Mouse (Mus musculus) T-helper 2 cell (primary cell): ENCODE measurements around the gene Srgap3.

Source experiments
- in situ Hi-C: fragments of 300-600 bp; cut with MboI, MseI; formaldehyde crosslinking; loops from one replicate; pipeline ENCODE4 v1.15.1; 2025; ENCODE audit warnings: high pct_unique_total_duplicates

The Srgap3 gene

DNA sequence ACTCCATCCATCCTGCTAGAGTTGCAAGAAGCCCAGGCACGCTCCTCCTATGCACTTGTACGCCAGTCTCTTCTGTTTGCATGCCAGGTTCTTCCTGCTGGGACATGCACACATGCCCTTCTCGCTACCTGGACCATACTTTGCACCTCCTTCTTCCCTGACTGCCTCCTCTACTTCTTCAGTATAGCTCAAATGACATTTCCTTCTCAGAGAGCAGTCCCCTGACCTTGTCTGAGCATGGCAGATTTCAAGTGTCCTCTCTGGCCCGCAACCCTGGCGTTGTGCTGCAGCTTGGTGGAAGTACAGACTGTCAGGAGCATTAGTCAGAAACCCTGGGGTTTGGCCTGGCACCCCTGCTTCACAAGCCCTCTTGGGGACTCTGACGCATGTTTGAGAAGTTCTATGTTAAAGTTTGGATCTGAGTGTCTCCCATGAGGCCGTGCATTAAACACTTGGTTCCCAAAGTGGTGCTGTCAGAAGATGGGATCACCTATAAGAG lies 128.6 kb downstream of the Srgap3 start:
- in situ Hi-C loops, result no loop called here

DNA sequence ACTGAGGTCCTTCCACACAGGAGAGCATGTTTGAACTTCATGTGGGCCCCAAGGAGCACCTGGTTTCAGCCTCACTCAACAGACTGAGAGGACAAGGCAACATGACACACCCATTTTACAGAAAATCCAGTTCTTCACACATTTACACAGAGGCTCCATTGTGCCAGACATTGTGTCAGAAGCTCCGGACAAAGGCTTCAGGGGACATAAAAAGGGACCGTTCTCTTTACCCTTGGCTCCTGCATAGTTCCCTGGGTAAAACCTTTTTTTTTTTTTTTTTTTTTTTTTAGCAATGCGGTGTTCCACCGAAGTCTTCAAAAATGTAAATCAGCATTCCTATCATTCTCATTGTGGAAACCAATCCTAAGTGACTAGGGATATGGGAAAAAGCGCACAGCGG lies 131.5 kb downstream of the Srgap3 start:
- in situ Hi-C loops, result no loop called here

DNA sequence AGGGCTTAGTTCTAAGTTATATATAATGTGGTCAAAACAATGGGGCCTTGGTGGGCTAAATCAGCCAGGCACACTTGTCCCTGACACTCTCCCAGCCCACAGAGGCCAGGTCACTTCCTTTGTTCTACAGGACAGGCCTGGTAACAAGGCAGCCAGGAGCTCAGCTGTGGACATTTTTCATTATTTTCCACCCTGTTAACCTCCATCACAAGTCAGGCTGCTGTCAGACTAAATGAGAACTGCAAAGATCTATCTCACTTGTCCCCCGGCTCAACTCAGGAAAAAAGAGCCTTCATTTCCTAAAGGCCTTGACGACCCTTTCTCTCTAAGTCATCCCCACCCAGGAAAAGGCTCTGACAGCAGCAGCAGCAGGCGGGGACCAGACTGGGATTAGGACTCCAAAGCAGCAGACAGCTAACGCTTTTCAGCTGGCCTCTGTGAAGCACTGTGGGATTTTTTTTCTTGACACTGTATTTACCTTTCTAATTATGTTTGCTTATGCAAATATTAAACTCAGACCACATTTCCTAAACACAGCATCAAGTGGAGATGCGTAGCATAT lies 132.5 kb downstream of the Srgap3 start:
- in situ Hi-C loops, result no loop called here

DNA sequence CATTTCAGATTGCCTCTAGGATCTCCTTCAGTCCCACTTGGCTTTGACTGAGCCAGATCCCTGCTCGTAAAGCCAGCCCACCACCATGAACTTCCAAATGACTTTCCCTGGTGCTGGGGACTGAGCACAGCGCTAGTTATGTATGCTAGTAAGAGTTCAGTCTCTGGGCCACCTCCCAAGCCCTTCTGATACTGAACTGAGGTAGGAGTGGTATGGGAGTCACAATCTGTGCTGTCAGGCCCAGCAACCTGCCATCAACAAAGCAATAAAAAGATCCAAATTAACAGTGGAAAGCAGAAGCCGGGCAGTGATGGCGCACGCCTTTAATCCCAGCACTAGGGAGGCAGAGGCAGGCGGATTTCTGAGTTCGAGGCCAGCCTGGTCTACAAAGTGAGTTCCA lies 134.2 kb downstream of the Srgap3 start:
- in situ Hi-C loops, result no loop called here

DNA sequence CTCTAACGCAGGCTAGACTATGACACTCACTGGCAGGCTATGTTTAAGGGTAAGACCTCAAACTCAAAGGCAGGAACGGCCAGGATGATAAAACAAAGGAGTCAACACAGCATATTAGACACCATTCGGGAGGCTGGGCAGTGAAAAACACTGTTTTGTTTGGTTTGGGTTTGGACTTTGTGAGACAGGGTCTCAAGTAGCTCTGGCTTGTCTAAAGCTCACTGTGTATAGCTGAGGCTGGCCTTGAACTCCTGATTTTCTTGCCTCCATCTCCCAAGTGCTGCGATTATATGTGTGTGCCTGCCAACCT lies 136.6 kb downstream of the Srgap3 start:
- in situ Hi-C loops, result no loop called here

DNA sequence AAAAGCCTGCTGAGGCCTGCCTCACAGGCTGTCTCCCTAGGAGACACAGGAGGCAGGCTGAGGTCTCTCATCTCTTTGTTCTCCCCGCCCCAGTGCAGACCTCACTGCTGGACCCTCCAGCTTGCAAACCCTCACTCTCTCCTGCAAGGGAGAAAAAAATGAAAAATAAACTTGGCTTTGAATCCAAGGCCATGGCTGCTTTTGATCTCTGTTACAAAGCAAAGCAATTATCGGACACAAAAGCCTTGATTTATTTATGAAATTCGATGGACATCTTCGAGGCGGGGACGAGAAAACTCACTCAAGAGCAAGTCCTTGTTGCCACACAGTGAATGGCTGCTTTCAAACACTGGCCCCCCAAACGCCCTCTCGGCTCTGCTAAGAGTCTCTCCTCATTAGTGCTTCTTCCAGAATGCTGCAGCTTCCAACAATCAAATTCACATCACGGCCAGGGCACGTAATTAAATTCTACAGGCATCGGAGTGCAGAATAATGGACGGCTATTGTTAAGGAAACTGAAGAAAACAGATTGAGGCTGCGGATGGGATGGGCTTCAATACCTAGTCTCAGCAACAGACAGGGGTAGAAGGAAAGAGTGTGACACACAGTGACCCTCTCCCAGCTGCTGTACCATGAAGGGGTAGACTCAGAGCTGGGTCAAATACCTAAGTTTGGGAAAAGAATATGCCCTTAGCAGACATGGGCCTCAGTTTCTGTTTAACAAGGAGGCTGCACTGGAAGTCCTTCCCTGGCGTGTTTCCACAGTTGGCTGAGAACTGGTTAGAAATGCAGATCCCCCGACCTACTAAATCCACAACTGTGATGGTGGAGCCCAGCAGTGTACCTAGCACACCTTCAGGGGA lies 137.2 kb downstream of the Srgap3 start:
- in situ Hi-C loops, result no loop called here

DNA sequence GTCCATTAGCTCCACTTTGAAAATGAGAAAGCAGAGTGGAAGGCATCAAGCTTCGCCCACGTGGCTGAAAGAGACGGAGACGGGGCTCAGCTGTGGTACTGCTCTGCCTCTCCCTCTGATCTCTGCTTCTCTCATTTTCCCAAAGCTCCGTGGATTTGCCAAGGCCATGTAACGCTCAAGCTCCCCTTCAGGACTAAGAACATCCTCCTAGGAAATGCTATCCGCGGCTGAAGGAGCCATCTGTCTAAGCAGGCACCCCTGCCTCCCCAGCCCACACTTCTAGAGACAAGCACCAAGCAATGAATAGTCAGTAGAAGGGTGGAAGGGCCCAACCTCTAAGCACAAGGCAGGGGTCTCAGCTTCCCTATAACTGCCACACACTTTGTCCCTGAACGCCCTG lies 138.3 kb downstream of the Srgap3 start:
- in situ Hi-C loops, result no loop called here

DNA sequence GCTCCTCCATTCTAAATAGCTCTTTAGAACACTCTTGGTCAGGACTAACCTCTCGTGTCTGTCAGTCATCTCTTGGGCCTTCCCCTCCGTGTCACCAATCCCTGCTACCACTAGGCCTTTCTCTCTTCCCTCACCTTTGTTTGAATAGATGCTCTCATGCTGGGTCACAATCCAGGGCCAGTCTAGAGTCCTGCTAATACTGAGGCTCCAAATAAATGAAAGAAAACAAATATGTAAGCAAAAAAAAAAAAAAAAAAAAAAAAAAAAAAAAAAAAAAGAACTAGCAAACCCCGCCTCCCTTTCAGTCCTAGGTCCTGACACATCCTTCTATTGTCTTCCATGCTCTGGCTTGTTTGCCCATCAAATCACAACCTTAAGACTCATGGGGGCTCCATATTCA lies 145.1 kb downstream of the Srgap3 start:
- in situ Hi-C loops, result no loop called here

DNA sequence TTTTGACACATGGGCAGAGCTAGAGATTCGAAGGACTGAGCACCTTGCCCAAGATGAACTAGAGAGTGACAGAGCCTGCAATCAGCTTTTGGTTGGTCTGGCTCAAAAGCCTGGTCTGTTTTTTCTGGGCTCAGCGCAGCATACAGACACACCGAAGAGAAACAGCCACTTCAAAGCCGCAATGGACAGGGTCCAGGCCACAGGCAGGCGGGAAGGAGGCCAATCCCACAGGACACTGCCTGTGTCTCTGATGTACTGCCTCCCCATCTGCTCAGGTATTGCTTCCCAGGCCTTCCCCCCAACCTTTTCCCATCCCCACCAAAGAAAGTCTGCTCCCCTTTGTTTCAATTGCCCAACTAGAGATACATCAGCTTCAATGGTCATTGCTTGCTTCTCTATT lies 148.7 kb downstream of the Srgap3 start:
- in situ Hi-C loops, result no loop called here

DNA sequence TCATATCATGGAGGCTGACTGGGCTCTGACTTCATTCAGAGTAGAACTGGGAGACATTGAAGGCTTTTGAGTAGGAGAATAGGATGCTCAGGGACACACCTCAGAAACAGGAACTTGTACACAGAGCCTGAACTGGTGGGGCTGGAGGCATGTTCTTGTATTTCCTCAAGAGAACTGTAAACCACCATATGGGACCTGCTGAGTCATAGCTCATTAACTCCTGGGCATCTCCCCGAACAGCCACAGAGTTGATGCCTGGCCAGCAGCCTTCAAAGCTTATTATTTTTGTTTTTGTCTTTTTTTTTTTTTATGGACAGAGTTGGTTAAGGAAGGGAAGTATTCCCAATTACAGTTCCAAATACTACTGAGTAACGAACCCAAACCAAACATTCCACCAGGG lies 150.5 kb downstream of the Srgap3 start:
- in situ Hi-C loops, result no loop called here

DNA sequence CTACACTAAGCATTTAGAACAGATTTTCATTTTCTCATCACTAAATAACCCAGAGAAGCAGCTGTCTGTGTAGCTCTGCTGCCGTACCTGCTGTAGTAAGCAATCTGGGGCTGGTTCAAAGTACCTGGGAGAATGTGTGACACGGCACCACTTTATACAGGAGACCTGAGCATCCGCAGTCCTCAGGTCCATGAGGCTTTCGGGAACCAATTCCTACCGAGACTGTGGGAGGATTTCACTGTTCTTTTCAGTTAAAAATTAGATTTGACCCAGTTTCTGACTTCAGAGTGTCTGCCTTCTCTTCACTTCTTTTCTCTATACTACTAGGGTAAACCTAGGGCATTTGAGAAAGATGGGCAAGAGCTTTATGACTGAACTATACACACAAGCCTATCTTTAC lies 153.2 kb downstream of the Srgap3 start:
- in situ Hi-C loops, result no loop called here

DNA sequence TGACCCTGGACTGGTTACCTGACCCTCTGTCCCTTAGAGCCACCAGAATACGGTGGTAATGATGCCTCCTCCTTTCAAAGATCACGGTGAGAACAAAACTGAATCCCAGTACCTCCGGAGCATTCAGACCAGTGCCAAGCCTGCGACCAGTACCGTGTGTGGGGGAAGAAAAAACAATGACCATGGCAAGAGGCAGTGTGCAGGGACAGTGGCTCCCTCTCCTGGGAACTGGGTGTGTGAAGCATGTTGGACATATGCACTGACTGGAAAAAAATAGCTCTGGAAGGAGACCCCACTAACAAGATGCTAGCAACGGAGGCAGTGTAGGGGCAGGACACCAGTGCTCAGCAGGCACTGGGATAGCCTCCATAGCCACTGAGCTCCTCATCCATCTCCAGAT lies 157.2 kb downstream of the Srgap3 start:
- in situ Hi-C loops, result loop anchor here (10.0 kb wide), 1 partner anchor 205 kb away; no protein-coding TSS in a partner anchor

DNA sequence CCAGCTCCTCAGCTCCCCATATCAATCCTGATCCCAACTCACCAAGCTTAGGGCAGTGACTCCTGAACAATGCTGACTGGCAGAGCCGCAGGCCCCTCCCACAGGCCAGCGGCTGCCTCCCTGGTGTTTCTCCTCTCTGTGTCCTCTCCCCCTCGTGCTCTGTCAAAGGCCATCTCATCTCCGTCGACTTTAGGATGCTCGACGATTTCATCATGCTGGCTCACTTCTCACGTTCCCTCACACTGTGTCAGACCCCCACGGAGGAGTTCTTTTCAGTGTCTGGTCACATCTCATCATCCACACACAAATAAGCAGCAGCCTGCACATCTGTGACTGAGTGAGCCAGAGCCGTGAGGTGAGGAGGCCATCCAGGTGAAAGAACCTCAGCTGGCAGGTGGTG lies 158.4 kb downstream of the Srgap3 start:
- in situ Hi-C loops, result loop anchor here (10.0 kb wide), 1 partner anchor 204 kb away; no protein-coding TSS in a partner anchor

DNA sequence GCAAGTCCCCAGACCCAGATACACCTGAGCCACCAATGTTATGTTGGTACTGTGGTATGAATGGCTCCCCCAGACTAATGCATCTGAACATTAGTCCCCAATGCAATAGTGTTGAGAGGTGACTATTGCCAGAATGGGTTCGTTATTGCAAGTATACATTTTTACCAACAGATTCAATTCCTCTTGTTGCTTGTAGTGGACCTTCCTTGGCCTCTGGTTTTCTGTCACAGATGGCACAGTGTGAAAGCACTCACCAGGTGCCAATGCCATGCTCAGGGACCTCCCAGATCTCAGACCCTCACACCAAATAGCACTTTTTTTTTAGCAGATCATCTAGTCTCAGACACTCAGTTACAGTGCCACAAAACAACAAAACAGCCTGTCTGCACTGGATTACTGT lies 158.9 kb downstream of the Srgap3 start:
- in situ Hi-C loops, result loop anchor here (10.0 kb wide), 1 partner anchor 203 kb away; no protein-coding TSS in a partner anchor

DNA sequence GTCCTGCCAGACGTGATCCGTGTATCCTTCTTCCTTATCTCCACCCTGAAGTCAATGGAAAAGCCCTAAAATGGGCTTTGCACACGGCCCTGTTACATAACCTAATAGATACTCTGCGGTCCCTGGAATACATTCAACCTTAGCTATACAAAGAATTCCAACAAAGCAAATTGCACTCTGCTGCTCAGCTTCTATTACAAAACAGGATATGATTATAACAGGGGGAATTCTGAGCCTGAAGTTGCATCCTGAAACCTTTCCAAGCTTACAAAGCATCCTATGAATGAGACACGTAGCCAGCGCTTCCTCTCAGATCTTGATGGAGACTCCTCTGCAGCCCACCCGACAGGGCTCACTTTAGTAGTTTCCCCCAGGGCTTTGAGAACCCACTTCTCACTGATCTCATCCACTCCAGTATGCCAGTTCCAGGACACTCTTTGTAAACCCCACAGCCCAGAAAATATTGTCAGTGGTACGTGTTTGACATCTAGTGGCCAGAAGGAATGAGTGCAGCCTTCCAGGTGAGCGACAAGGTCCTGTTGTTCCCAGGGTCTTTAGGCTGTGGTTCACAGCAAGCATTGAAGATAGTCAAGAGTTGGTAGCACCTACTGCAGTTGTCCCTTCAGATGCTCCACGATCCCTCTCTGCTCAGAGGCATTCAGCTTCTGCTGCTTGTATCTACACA lies 165.5 kb downstream of the Srgap3 start:
- in situ Hi-C loops, result loop anchor here (10.0 kb wide), 1 partner anchor 197 kb away; no protein-coding TSS in a partner anchor

DNA sequence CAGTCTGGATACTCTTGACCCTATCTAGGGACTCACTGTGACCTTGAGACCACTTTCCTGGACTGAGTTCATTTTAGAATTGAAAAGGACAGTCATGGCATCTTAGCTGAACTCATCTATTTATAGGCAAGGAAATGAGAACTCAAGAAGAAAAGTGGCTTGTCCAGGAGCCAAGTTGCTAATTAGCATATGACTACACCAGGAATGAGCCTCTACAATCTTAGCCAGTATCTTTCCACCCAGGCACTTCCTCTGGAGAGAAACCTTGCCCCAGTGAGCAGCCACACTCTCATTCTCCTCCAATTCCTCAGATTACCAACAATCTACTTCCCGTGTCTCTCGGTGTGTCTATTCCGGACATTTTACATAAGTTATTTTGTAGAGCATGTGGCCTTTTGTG lies 168.9 kb downstream of the Srgap3 start:
- in situ Hi-C loops, result no loop called here

DNA sequence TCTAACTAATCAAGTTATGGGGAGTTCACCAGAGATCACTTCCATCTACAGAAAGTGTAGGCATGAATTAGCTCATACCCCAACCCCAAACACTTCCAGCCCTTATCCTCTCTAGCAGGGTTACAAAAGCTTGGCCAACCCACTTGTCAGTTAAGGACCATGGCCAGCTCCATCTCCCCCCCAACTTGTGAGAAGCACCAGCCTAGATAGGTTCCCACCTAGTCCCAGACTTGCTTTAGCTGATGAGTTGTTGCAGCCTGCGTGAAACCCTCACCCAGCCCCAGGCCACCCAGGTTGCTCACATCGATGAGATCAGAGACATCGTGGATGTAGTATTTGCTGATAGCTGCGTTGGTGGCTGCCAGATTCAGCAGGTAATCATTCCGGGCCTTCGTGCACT lies 170.3 kb downstream of the Srgap3 start:
- in situ Hi-C loops, result no loop called here

DNA sequence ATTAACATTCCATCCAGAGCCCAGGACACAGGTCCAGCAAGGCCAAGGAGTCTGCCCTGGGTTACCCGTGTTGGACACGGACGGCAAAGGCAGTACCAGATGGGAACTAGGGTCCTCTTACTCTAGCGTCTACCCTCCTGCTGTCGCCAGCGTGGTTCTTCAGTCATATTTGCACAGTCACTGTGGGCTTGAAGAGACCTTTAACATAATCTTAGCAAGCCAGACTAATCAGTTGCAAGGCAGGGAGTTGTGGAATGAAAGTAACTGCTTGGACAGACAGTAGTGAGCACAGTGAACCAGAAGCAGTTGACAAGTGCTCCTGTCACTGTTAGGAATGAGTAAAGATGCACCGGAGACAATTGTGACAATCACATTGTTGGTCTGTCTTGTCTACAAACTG lies 173.3 kb downstream of the Srgap3 start:
- in situ Hi-C loops, result no loop called here

DNA sequence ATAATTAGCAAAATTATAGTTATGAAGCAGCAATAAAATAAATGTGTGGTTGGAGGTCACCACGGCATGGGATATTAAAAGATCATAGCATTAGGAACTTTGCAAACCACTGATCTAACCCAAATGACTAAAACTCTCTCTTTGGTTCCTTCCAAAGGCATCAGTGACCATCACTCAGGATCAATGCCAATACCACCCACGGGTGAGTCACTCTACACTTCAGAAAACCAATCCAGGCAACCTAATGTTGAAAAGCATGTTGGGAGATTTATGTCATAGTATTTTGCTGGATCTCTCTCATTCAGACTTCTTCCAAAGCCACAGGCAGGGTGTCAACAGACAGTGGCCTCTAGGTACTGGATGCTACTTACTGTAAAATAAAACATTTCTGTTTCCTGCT lies 176.1 kb downstream of the Srgap3 start:
- in situ Hi-C loops, result no loop called here

DNA sequence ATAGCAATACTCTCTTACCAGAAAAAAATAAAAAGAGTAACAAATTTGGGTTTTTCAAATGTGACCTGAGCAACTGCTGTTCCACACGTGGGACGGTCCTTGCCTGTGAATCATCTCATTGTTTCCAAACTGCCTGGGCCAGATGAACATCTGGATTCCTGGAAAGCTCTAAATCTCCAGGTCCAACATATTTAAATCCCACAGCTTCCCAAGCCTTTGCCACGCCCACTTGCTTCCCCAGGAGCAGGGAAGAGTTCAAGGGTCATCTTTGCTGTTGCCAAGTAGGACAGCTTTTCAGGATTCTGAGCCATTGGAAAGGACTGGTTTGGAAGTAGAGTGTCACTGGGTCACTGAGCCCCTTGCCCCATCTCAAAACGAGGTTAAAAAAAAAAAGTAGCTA lies 188.5 kb downstream of the Srgap3 start:
- in situ Hi-C loops, result no loop called here

DNA sequence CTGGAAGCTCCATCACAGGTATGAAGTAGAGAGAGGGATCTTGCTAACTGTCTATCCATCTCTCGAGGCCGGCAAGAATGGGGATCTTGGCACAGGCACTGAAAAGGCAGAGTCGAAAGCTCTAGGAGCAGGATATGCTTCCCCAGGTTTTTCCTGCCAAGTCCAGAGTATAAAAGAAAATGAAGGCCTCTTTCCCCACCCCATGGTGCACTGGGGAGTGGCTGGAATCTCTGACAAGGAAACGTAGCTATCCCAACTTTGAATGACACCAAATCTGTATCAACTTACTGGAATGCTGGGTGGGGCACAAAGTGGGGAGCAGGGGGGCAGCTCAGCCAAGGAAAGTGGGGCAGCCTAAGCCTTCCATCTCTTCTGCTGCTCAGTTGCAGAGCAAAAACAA lies 190.2 kb downstream of the Srgap3 start:
- in situ Hi-C loops, result no loop called here

DNA sequence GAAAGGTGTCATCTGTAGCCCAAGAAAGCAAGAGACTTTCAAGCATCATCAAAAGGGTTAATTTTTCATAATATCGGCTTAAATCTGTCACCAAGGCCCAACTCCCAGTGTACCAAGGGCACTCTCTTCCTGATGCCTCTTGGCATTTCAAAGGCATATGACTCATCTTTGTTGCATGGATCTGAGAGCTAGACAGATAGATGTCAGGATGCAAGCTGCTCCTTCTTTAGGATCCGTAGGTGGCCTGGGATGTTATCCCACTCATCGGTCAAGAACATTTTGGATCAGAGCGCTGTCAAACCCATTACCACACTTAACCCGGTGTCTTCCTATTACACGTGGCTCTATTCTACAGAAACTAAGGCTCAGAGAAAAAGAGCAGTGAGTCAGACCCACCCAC lies 192.1 kb downstream of the Srgap3 start:
- in situ Hi-C loops, result no loop called here

DNA sequence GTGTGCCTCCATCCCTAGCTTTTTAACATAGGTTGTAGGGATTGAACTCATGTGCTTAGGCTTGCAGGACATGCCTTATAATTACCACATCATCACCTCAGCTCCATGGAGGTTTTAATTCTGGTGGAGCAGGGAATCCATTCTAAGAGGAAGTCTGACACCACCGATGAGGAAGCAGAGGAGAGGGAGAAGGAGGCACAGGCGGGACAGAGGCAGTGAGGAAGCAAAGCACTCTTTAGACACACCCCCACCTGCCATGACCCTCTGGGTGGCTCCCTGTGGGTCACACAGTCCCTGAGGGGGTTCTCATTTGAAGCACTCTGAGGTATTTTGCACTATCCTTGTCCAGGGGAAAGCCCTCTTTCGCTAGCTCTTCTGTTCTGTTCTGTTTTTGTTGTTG lies 194.5 kb downstream of the Srgap3 start:
- in situ Hi-C loops, result no loop called here
